Mouse (Mus musculus): ENCODE measurements around the gene Smco2.

Gene Smco2

DNA sequence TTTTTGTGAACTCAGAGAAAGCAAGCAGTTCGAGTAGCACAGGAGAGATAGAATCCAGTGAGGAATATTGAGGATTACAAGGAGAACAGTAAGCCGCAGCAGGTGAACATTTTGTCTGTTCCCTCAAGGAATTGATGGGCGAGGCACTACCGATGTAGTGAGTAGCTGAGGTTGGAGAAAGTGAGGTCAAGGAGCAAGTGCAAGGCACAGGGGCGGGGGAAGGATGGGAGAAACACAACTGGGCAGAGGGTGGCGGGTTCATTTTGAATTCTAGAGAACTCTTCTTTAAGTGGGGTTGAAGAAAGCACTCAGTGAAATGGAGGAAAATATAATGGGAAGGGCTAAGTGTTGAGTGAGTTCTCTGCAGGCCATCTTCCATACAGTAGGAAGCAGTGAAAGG, 48.8 kb downstream of the Smco2 start:
- DNase-seq (ENCODE audit: extremely low read depth, insufficient read length, low spot score): no peak

DNA sequence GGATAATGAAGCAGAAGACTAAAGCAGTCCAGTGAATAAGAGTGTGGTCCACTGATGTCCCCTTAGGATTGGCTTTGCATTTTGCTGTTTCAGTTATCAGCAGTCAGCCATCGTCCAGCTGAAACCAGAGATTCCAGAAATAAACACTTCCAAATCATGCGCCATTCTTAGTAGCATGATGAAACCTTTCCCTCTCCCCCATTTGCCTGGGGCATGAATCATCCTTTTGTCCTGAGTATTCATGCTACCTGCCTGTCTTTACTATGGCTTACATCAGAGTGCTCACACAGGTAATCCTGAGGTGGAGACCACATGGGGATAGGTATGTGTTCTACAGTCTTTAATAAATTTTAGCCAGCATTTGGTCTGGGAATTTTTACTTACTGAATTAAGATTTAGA, 49.7 kb downstream of the Smco2 start:
- DNase-seq (ENCODE audit: extremely low read depth, insufficient read length, low spot score): no peak

- DNase-seq (ENCODE audit: extremely low read depth, insufficient read length, low spot score): no peak
These were observed 52.0 kb downstream of the Smco2 start for GRCm38 (mm10) chr6:146901929-146902328.

DNA sequence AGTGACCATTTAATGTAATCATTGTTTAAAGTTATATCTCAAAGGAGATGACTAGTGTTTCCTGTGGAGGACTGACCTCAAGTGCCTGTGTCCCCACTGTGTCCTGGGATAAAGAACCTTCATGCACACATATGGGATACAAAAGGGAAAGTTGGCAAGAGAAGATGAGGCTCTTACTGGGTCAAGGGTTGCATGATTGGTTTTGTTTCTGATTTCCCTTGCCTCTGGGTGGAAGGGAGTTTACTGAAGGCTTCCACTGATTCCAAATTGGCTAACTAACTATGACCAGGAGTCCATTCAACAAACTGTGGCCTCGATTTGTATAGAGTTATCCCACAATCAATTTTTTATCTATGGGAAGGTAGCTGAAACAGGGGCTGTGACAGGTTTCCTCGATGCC, 53.7 kb downstream of the Smco2 start:
- no peak for DNase-seq (ENCODE audit: extremely low read depth, insufficient read length, low spot score)

DNA sequence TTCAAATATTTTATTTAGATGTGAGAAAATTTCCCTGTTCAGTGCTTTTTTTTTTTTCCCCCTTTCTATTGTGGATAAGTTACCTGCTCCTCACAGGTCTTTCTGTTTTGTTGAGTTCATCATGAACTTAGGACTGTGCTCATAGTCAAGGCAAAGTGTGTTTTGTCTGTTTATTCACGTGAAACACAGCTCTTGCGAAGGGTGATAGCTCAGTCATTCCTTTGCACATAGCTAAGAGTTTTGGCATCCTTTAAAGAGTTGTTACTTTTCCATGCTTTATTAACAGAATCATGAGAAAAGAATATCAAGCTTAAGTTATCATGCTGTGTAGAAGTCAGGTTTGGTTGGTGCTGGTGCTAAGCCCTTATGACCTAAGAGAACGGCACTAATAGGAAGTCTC, 54.8 kb downstream of the Smco2 start:
- DNase-seq (ENCODE audit: extremely low read depth, insufficient read length, low spot score): no peak

DNA sequence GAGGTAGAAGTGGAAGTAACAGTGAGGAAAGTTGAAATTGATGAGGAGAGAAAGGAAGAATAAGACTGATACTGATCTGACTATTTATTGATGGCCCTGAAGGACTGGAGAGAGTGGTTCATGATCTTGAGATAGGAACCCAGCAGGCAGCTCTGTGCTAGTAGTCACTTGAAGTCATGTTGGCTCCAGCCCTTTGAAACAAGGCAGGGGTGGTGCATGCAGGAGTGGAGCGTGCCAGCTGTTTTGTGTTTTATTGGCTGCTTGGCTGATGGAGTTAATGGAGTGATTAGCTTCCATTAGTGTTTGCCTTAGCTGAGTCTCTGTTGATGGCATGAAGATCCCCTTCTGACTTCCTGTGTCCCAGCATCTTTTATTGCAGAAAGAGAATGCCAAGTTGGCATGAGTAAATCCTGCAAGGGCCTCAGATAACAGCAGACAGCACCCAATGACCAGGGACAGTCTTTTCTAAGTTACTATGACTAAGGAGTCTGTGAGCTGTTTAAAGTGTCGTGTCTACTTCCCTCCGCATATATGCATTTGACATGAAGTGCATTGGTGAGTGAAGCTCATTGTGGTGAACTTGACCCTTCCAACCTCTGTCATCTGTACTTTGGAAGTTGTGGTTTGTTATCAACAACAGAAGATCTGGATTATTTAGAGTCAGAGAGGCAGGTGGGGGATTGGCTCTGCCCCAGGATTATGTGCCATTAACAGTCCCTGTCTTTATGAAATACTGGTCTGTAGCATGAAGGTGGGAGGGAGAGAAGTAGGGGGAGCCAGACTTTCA, 56.3 kb downstream of the Smco2 start:
- no peak for DNase-seq (ENCODE audit: extremely low read depth, insufficient read length, low spot score)

DNA sequence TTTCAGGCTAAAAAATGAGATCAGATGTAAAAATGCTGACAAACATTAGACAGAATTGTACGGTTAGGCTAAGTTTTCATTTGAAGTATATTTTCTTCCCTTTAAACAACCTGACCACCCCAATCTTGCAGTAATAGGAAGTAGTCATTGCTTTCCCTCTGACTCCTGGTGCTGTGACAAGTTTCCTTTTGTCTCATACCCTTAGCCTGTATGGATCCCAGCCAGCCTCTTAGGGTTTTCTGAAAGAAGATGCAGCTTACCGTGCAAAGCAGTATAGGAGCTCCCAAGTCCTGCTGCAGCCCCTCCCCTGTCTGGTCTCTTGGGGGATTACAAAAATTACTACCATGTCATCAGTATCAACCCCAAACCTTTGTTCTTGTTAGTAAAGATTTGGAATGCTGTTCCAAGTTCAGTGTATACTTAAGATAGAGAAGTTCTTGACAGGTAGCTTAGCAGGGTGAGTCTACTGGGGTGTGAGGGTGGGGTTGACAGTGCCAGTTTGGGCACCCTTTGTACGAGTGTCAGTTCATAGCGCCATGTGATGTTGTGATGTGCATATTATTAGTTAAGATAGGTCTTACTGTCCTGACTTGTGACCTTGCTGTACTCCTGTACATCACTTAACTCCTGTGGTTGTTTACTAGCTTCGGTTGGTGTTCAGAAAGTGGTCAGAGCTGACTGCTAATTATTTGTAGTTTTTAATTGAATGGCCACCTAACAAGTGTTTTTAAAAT, 57.3 kb downstream of the Smco2 start:
- DNase-seq (ENCODE audit: extremely low read depth, insufficient read length, low spot score): no peak

DNA sequence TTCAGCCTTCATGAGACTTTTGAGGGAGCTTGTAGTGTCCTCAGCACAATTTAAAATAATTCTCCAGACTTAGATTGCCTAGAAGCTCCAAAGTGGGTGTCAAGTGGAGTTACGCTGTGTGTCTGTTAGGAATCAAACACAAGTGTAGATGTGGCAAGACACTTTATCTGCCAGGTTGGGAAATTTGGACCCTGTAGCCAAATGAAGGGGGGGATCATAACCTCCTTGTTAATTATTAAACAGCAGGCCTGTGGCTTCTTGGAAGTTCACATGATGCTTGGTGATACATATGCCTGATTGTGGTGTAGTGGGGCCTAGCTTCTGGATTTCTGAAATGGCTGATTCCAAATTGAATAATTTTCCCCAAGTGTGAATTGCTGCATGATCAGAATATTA, 57.9 kb downstream of the Smco2 start:
- DNase-seq (ENCODE audit: extremely low read depth, insufficient read length, low spot score): no peak

DNA sequence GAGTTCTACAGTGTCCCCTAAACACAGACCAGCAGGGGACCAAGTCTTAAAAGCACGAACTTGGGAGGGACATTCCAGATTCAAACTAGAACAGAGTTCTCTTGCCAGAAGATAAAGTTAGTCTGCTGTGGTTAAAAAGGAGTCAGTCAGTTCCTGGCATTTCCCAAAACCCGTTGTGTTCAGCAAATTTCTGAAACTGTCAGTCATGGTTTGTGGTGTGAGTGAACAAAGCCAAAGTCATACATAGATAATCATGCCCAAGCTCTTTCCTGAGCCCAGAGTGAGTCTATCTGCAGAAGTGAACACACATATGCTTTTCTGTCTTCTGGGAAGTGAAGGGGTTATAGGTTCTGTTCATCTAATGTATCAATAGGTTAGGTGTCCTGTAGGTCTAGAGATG, 58.9 kb downstream of the Smco2 start:
- peak; percentile 62 for DNase-seq (ENCODE audit: extremely low read depth, insufficient read length, low spot score)

DNA sequence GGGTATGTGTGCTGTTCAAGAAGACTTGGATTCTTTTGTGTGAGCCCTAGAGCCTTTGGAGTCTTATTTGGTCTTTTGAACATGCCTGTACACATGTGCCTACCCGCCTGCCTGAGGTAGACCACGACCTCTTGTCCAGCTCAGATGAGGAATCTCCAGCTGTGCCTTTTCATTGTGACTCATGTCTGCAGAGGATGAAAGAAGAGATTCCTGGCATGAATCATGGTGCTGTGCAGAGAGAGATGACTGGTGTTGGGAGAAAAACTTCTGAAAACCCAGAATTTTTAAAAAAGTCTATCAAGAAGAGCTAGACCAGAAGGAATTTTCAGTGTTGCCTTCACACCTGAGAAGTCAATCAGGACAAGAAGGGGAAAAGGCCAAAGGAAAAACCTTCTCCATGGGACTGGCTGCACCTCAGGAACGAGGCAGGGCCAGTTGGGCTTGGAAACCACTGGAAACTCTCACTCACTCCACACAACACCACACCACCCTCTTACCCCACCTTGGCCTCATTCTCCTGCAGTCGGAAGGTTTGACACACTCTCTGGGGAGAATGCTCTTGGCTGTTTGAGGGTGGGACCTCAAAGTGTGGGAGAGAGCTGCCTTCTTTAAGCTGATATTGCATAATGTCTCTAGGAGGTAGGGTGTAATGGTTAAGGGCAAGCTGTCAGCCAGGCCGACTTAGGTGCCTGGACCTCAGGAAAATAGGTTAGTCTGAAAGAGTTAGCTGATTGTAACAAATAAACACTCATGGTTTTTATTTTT, 60.0 kb downstream of the Smco2 start:
- peak; percentile 83 for DNase-seq (ENCODE audit: extremely low read depth, insufficient read length, low spot score)

DNA sequence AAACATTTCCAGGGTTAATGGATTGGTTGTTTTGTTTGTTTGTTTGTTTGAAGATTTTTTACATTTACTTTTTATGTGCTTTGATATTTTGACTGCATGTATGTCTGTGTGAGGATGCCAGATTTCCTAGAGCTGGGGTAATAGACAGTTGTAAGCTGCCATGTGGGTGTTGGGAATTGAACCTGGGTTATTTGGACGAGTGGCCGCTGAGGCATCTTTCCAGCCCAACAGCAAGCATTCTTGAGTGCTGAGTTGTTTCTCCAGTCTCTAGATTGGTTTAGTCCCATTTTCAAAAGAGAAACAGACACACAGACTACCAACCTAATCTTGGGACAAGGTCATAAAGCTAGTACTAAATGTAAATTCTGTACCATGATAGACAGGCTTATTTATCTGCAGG, 60.9 kb downstream of the Smco2 start:
- peak; percentile 42 for DNase-seq (ENCODE audit: extremely low read depth, insufficient read length, low spot score)

- no peak for DNase-seq (ENCODE audit: extremely low read depth, insufficient read length, low spot score)
These were observed 63.1 kb downstream of the Smco2 start for GRCm38 (mm10) chr6:146912835-146913488.

DNA sequence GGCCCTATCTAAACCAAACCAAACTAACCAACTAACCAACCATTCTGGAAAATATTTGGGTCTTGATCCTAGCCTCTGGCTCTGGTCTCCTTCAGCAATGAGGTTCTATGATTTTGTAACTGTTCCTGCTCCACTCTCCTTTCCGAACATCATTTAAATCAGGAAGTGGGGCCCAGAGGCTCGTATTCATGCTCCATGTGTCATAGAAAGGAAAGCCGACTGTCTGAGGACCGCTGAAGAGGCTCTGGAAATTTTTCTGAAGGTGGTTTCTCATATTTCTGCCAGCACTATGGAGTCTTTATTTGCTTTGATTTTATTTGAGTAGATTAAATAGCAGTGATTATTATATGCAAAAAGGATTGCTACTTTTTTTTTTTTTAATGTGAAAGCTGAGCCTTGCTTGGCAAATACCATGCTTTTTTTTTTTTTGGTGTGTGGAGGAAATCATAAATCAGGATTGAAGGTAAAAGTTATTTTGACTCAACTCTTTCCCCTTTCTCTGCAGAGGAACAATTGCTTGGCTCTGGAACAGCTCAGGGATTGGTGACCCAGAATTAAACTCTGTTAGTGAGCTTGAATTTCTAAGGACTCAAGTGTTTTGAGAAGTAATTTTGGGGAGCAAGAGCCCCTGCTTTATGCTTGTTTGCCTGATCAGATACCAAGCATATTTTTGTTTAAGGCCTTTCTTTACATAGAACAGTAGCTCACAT, 63.7 kb downstream of the Smco2 start:
- no peak for DNase-seq (ENCODE audit: extremely low read depth, insufficient read length, low spot score)

GRCm38 (mm10) chr6:146915808-146916207, 65.9 kb downstream of the Smco2 start:
- DNase-seq (ENCODE audit: extremely low read depth, insufficient read length, low spot score): no peak

- no peak for DNase-seq (ENCODE audit: extremely low read depth, insufficient read length, low spot score)
These were observed 67.5 kb downstream of the Smco2 start for GRCm38 (mm10) chr6:146917396-146917795.

GRCm38 (mm10) chr6:146918341-146918740, 68.4 kb downstream of the Smco2 start:
- DNase-seq (ENCODE audit: extremely low read depth, insufficient read length, low spot score): no peak

All from 3134 (cell line).